Comparison of ENCODE assay signal across 10 mouse cellular contexts in genomic region chr6:115609121-115609520, GRCm38 (mm10). TPM values are rescaled to one million over a fixed set of nuclear protein-coding genes. Genes with fewer than 3 reads are reported as not detected.
DNase-seq lines count a peak whose midpoint lies in the region; ATAC-seq and TF ChIP-seq lines count a peak whose summit lies in the region.
"Had no signal": no experiment of that assay in that cellular context is flagged by ENCODE, and none has a peak within 500 bp of the region (broad histone marks: within the 10 kb centered on the region; RNA-seq: fewer than 3 reads in every experiment).

No protein-coding gene starts in this region.

- peak; percentile 33 for DNase-seq in adrenal gland, postnatal 14 days
- DNase-seq in adrenal gland, adult 2 months: no peak
- no peak for DNase-seq in liver, adult 2 months (ENCODE audit: extremely low read depth, low read depth, low spot score)
- DNase-seq in embryonic facial prominence, embryonic 11.5 days (ENCODE audit: low spot score): peak; percentile 24
- peak; percentile 47 for DNase-seq in stomach, postnatal 0 days (ENCODE audit: low spot score)
- DNase-seq in layer of hippocampus, adult 9-10 months (ENCODE audit: low spot score): no peak

- 83% methylated on average over 3 of the region's 3 CpGs for WGBS in liver, adult 2 months
- 52% methylated on average over 3 of the region's 3 CpGs for WGBS in liver, embryonic 12.5 days (ENCODE audit: insufficient replicate concordance)
- 58% methylated on average over 3 of the region's 3 CpGs for WGBS in embryonic facial prominence, embryonic 11.5 days
- 75% methylated on average over 3 of the region's 3 CpGs for WGBS in stomach, postnatal 0 days
- 68% methylated on average over 3 of the region's 3 CpGs for WGBS in forebrain, embryonic 13.5 days

- no peak for TF ChIP-seq EP300 in stomach, postnatal 0 days (optimal IDR thresholded peaks at IDR 0.05)

- no peaks in the 10 kb centered on the region for H3K27me3 ChIP-seq in liver, adult 2 months (ENCODE audit: control insufficient read depth, insufficient read depth, low read length)
- no peaks in the 10 kb centered on the region for H3K27me3 ChIP-seq in liver, embryonic 12.5 days (replicated peaks)
- H3K27me3 ChIP-seq in embryonic facial prominence, embryonic 11.5 days (ENCODE audit: control insufficient read depth, insufficient read depth, low read length): no peaks in the 10 kb centered on the region
- H3K27me3 ChIP-seq in stomach, postnatal 0 days (ENCODE audit: control insufficient read depth, insufficient read depth, low read length): no peaks in the 10 kb centered on the region
- no peaks in the 10 kb centered on the region for H3K27me3 ChIP-seq in forebrain, embryonic 13.5 days

- H3K79me2 ChIP-seq in liver, adult 2 months (ENCODE audit: control insufficient read depth, insufficient read depth, low read length): peaks cover 18% of the 10 kb centered on the region

- no peak for ATAC-seq in liver, embryonic 12.5 days
- ATAC-seq in embryonic facial prominence, embryonic 11.5 days (replicated peaks; ENCODE audit: insufficient number of reproducible peaks, low FRiP score, low TSS enrichment, low read depth): no peak
- ATAC-seq in stomach, postnatal 0 days (ENCODE audit: low FRiP score, low TSS enrichment): no peak
- no peak for ATAC-seq in forebrain, embryonic 13.5 days

- H3K4me3 ChIP-seq in liver, adult 2 months (ENCODE audit: insufficient read depth, low read depth, low read length): no peak overlapping the region
- H3K4me3 ChIP-seq in liver, embryonic 12.5 days: no peak overlapping the region
- no peak overlapping the region for H3K4me3 ChIP-seq in embryonic facial prominence, embryonic 11.5 days (ENCODE audit: low read depth, low read length)
- no peak overlapping the region for H3K4me3 ChIP-seq in stomach, postnatal 0 days (ENCODE audit: low read depth, low read length)
- no peak overlapping the region for H3K4me3 ChIP-seq in forebrain, embryonic 13.5 days
- H3K4me3 ChIP-seq: erythroblast, embryonic 14.5 days had no signal

- peaks cover 13% of the 10 kb centered on the region for H3K36me3 ChIP-seq in liver, adult 2 months (ENCODE audit: control insufficient read depth, insufficient read depth, low read length)
- peaks cover 65% of the 10 kb centered on the region for H3K36me3 ChIP-seq in liver, embryonic 12.5 days
- no peaks in the 10 kb centered on the region for H3K36me3 ChIP-seq in embryonic facial prominence, embryonic 11.5 days (replicated peaks; ENCODE audit: control insufficient read depth, insufficient read depth, low read depth, low read length)
- H3K36me3 ChIP-seq in stomach, postnatal 0 days (ENCODE audit: control insufficient read depth, insufficient read depth, low read length): peaks cover 11% of the 10 kb centered on the region
- H3K36me3 ChIP-seq in forebrain, embryonic 13.5 days (ENCODE audit: poor library complexity, severe bottlenecking): peaks cover 47% of the 10 kb centered on the region

- no peak overlapping the region for H3K4me2 ChIP-seq in liver, embryonic 12.5 days
- no peak overlapping the region for H3K4me2 ChIP-seq in embryonic facial prominence, embryonic 11.5 days (ENCODE audit: low read depth, low read length)
- no peak overlapping the region for H3K4me2 ChIP-seq in stomach, postnatal 0 days (replicated peaks; ENCODE audit: low read depth)
- no peak overlapping the region for H3K4me2 ChIP-seq in forebrain, embryonic 13.5 days

- TF ChIP-seq CTCF in liver, adult 2 months (IDR thresholded peaks at IDR 0.05; ENCODE audit: low read depth, low read length): peak; percentile 47; the same call in 1 of the 2 replicates
- TF ChIP-seq CTCF in stomach, postnatal 0 days (IDR thresholded peaks at IDR 0.05; ENCODE audit: low read depth): peak; percentile 72

- no peaks in the 10 kb centered on the region for H3K9me3 ChIP-seq in liver, embryonic 12.5 days (replicated peaks)
- H3K9me3 ChIP-seq in embryonic facial prominence, embryonic 11.5 days (replicated peaks; ENCODE audit: control insufficient read depth, low read length): no peaks in the 10 kb centered on the region
- no peaks in the 10 kb centered on the region for H3K9me3 ChIP-seq in stomach, postnatal 0 days (ENCODE audit: control insufficient read depth, low read length)
- no peaks in the 10 kb centered on the region for H3K9me3 ChIP-seq in forebrain, embryonic 13.5 days (replicated peaks)

- TF ChIP-seq POLR2A in liver, adult 2 months (IDR thresholded peaks at IDR 0.05; ENCODE audit: extremely low read depth, insufficient read depth, low read length): no peak

- H3K9ac ChIP-seq in liver, adult 2 months (ENCODE audit: low read depth, low read length): no peak overlapping the region
- H3K9ac ChIP-seq in liver, embryonic 12.5 days: no peak overlapping the region
- H3K9ac ChIP-seq in embryonic facial prominence, embryonic 11.5 days (replicated peaks; ENCODE audit: low read length): no peak overlapping the region
- H3K9ac ChIP-seq in stomach, postnatal 0 days (ENCODE audit: low read length): no peak overlapping the region
- no peak overlapping the region for H3K9ac ChIP-seq in forebrain, embryonic 13.5 days

- H3K27ac ChIP-seq in liver, adult 2 months (replicated peaks; ENCODE audit: insufficient read depth, low read depth, low read length): no peak overlapping the region
- H3K27ac ChIP-seq in liver, embryonic 12.5 days: no peak overlapping the region
- H3K27ac ChIP-seq in embryonic facial prominence, embryonic 11.5 days (replicated peaks; ENCODE audit: low read depth, low read length): no peak overlapping the region
- no peak overlapping the region for H3K27ac ChIP-seq in stomach, postnatal 0 days (replicated peaks)
- H3K27ac ChIP-seq in forebrain, embryonic 13.5 days: no peak overlapping the region

- H3K4me1 ChIP-seq in liver, adult 2 months (ENCODE audit: control insufficient read depth, insufficient read depth, low read length): no peaks in the 10 kb centered on the region; the same call in 1 of the 2 replicates
- 0 out of 2 replicates have a peak, but pooled peaks cover 4% of the 10 kb centered on the region for H3K4me1 ChIP-seq in liver, embryonic 12.5 days
- H3K4me1 ChIP-seq in embryonic facial prominence, embryonic 11.5 days (ENCODE audit: control insufficient read depth, insufficient read depth, low read length): no peaks in the 10 kb centered on the region
- no peaks in the 10 kb centered on the region for H3K4me1 ChIP-seq in stomach, postnatal 0 days (replicated peaks; ENCODE audit: control insufficient read depth, insufficient read depth)
- H3K4me1 ChIP-seq in forebrain, embryonic 13.5 days: no peaks in the 10 kb centered on the region

RNA-seq across cellular contexts. Expression of gene Mkrn2, which starts 7.4 kb away (rescaled TPM):
- 36.2 and 36.6 TPM in 2 replicates for total RNA-seq in adrenal gland, postnatal 14 days (2021)
- 10 to 100 TPM; 45.4 to 53.8 TPM for total RNA-seq in adrenal gland, adult 2 months (2021)
- 174 and 225 TPM in 2 replicates for polyA plus RNA-seq in adrenal gland, adult 2 months (2012; rRNA removed)
- 18.9 and 19.9 TPM in 2 replicates for total RNA-seq in liver, adult 2 months (2014; rRNA removed)
- polyA plus RNA-seq in liver, adult 2 months (2012; rRNA removed): 44.0 and 58.1 TPM in 2 replicates
- 14.4 and 15.3 TPM in 2 replicates for polyA plus RNA-seq in liver, embryonic 12.5 days (2016; fragmentation: Nextera tagmentation; extraction: Ambion mirVana)
- polyA plus RNA-seq in embryonic facial prominence, embryonic 11.5 days (2014; fragmentation: Nextera tagmentation; extraction: Ambion mirVana): 28.1 and 28.5 TPM in 2 replicates
- 17.8 and 19.4 TPM in 2 replicates for polyA plus RNA-seq in stomach, postnatal 0 days (2015; fragmentation: Nextera tagmentation; extraction: Ambion mirVana)
- polyA plus RNA-seq in forebrain, embryonic 13.5 days (2015; fragmentation: Nextera tagmentation; extraction: Ambion mirVana): 30.4 and 35.0 TPM in 2 replicates

RNA-seq across cellular contexts. Expression of gene Mkrn2os, which starts 16.7 kb away (rescaled TPM):
- 0.15 TPM in 1 of 2 replicates, not detected in the other for total RNA-seq in adrenal gland, postnatal 14 days (2021)
- total RNA-seq in adrenal gland, adult 2 months (2021): not detected
- 0.10 TPM in 1 of 2 replicates, not detected in the other for polyA plus RNA-seq in adrenal gland, adult 2 months (2012; rRNA removed)
- total RNA-seq in liver, adult 2 months (2014; rRNA removed): 19.2 and 19.5 TPM in 2 replicates
- 25.4 and 29.3 TPM in 2 replicates for polyA plus RNA-seq in liver, adult 2 months (2012; rRNA removed)
- polyA plus RNA-seq in liver, embryonic 12.5 days (2016; fragmentation: Nextera tagmentation; extraction: Ambion mirVana): 4.9 and 5.1 TPM in 2 replicates
- 0.31 and 0.38 TPM in 2 replicates for polyA plus RNA-seq in embryonic facial prominence, embryonic 11.5 days (2014; fragmentation: Nextera tagmentation; extraction: Ambion mirVana)
- 27.4 and 30.5 TPM in 2 replicates for polyA plus RNA-seq in stomach, postnatal 0 days (2015; fragmentation: Nextera tagmentation; extraction: Ambion mirVana)
- 0.30 and 0.39 TPM in 2 replicates for polyA plus RNA-seq in forebrain, embryonic 13.5 days (2015; fragmentation: Nextera tagmentation; extraction: Ambion mirVana)
- total RNA-seq: left cerebral cortex, postnatal 14 days had no signal
- polyA plus RNA-seq: erythroblast, embryonic 14.5 days had no signal

Comparison
In these comparisons a context has a peak if more than half of its experiments do, and no peak if none do; other contexts are left out.
1. DNase-seq: peak in adrenal gland, postnatal 14 days (single experiment), embryonic facial prominence, embryonic 11.5 days (single experiment) and stomach, postnatal 0 days (single experiment); none in adrenal gland, adult 2 months (single experiment), liver, adult 2 months (single experiment) and layer of hippocampus, adult 9-10 months (single experiment).